Mouse (Mus musculus) midbrain, embryonic 12.5 days (tissue): ENCODE results near the gene Dlgap4. TPM values are rescaled to one million over a fixed set of nuclear protein-coding genes. Genes with fewer than 3 reads are reported as not detected.
"Not testable (repeated sequence)": the region's sequence is repeated elsewhere in the genome, so short reads cannot be mapped to it uniquely, and the experiment has no call there.

Experiments used
- ATAC-seq: fragments of 200-750 bp; cut with Nextera tagmentation; 2 replicates; pipeline ENCODE4 v1.8.0; 2017; ENCODE audit warnings: low read depth, moderate TSS enrichment, moderate library complexity; ENCODE audit not compliant: low FRiP score
- H3K27ac ChIP-seq: fragments of 300-500 bp; sonication (generic); replicated peaks from 2 replicates; pipeline ENCODE4 v1.5.1; 2016; ENCODE audit warnings: mild to moderate bottlenecking
- H3K27me3 ChIP-seq: fragments of 300-500 bp; sonication (generic); 2 replicates; pipeline ENCODE4 v1.6.1; 2016; ENCODE audit warnings: mild to moderate bottlenecking
- H3K36me3 ChIP-seq: fragments of 300-500 bp; sonication (generic); 2 replicates; pipeline ENCODE4 v1.6.1; 2016
- H3K4me1 ChIP-seq: fragments of 300-500 bp; sonication (generic); 2 replicates; pipeline ENCODE4 v1.6.1; 2016
- H3K4me2 ChIP-seq: fragments of 300-500 bp; sonication (generic); replicated peaks from 2 replicates; pipeline ENCODE4 v1.6.1; 2016; ENCODE audit warnings: mild to moderate bottlenecking, moderate library complexity
- H3K4me3 ChIP-seq: fragments of 300-500 bp; sonication (generic); 2 replicates; pipeline ENCODE4 v1.5.1; 2016; ENCODE audit warnings: mild to moderate bottlenecking
- H3K9ac ChIP-seq: fragments of 300-500 bp; sonication (generic); replicated peaks from 2 replicates; pipeline ENCODE4 v1.6.1; 2016; ENCODE audit warnings: mild to moderate bottlenecking, moderate library complexity
- H3K9me3 ChIP-seq: fragments of 300-500 bp; sonication (generic); 2 replicates; pipeline ENCODE4 v1.6.1; 2016; ENCODE audit warnings: mild to moderate bottlenecking
- WGBS: fragments of 180-500 bp; shearing (Covaris S2); methylation state at CpG from one replicate; pipeline ENCODE4 v1.1.7; 2016; 5-methylcytosine and 5-hydroxymethylcytosine counted together
- polyA plus RNA-seq: library from polyadenylated mRNA; unstranded; fragments of >200 nt; fragmentation: Nextera tagmentation; extraction: Ambion mirVana; gene quantifications from 2 replicates; pipeline ENCODE4 v1.2.1, GENCODE M21; 2016

Gene Dlgap4
- polyA plus RNA-seq, 1 experiment from 2014 or later: 190 TPM

DNA sequence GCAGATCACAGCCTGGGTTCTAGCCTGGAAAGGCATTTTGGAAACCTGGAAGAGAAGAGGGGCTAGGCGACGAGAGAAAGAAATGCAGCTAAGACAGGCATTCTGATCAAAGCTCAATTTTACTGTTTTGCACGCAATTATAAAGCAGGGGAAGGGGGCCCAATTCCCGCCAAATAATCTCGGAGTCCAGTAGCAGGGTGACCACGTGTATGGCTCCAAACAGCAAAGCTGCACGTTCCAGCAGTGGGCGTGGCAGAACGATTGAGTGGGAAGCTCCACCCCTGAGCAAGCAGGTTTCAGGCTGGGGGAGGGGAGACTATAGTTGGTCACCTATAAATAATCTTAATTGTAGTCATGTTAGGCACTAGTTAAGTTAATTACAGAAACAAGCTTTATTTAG, 188.6 kb downstream of the Dlgap4 start:
- H3K9me3 ChIP-seq, H3K27me3 ChIP-seq, H3K27ac ChIP-seq, H3K9ac ChIP-seq, ATAC-seq, H3K36me3 ChIP-seq, H3K4me1 ChIP-seq, H3K4me2 ChIP-seq, H3K4me3 ChIP-seq: not testable (repeated sequence)
- 61% methylated on average over 9 of the region's 9 CpGs for WGBS

DNA sequence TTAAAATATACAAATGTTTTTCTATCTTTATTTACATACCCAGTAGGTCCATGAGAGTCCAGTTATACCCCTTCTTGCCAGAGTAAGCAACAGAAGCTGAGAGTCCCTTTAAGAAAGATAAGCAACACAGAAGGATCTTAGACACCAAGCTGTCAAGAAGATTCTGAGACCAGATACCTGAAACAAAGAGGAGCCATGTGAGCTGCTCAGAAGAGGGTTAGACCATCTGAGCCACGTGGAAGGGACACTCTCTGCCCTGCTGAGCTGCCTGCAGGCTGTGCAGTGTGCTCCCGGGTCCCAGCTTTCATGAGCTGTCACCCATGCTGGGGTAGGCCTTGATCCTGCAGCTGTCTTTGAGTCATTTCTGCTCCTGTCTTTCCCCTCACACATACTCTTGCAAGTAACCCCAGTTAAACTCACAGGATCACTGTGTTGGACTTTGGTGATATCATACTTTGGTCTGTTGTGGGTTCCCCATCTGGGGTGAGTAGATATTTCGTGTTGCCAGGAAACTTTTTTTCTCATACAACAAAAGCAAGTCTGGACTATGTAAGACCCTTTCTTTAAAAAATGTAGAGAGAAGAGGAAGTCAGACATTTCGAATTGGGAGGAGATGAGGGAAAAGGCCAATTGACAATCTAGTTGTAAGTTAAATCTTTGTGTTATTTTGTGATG, 190.3 kb downstream of the Dlgap4 start:
- no peak overlapping the region for H3K27ac ChIP-seq
- no peaks in the 10 kb centered on the region for H3K9me3 ChIP-seq
- H3K4me2 ChIP-seq: no peak overlapping the region
- H3K9ac ChIP-seq: no peak overlapping the region
- no peaks in the 10 kb centered on the region for H3K27me3 ChIP-seq
- H3K36me3 ChIP-seq: no peaks in the 10 kb centered on the region
- no peak for ATAC-seq
- WGBS: 61% methylated on average over 4 of the region's 4 CpGs
- H3K4me1 ChIP-seq: no peaks in the 10 kb centered on the region
- no peak overlapping the region for H3K4me3 ChIP-seq

DNA sequence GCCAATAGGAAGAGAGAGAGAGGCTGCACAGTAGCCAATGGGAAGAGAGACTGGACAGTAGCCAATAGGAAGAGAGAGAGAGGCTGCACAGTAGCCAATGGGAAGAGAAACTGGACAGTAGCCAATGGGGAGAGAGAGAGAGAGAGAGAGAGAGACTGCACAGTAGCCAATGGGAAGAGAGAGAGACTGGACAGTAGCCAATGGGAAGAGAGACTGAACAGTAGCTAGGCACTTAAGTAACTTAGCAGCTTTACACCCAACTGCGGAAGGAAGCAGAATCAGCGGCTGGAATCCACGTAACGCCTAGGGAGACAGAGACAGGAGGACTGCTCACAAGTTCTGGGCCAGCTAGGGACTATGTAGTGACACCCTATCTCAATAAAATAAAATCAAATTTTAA, 191.1 kb downstream of the Dlgap4 start:
- no peaks in the 10 kb centered on the region for H3K4me1 ChIP-seq
- H3K27me3 ChIP-seq: no peaks in the 10 kb centered on the region
- H3K4me3 ChIP-seq: no peak overlapping the region
- no peak overlapping the region for H3K27ac ChIP-seq
- H3K9ac ChIP-seq: no peak overlapping the region
- no peaks in the 10 kb centered on the region for H3K9me3 ChIP-seq
- H3K4me2 ChIP-seq: no peak overlapping the region
- WGBS: 96% methylated on average over 4 of the region's 4 CpGs
- H3K36me3 ChIP-seq: no peaks in the 10 kb centered on the region
- ATAC-seq: no peak

DNA sequence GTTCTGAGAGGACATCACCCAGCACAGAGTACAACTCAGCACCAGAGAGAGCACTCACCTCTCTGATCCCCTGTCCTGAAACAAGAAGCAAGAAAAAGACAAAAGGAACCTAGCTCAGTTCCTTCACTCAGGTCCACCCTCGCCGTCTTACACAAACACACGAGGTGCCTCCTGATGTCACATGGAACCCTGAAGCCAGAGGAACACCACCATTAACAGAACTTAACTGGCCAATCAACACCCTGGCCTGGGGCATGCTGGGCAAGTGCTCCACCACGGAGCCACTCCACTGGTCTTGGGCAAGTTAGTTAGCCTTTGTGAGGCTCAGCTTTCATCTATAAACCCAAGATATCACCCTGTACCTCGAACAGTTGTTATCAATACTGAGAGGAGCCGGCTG, 193.4 kb downstream of the Dlgap4 start:
- Histone ChIP-seq H3K4me2 (no peak overlapping the region), H3K27me3 (no peaks in the 10 kb centered on the region), H3K4me3 (no peak overlapping the region), H3K4me1 (no peaks in the 10 kb centered on the region), H3K27ac (no peak overlapping the region), H3K9me3 (no peaks in the 10 kb centered on the region), H3K36me3 (no peaks in the 10 kb centered on the region), H3K9ac (no peak overlapping the region)
- no peak for ATAC-seq
- 79% methylated on average over 6 of the region's 6 CpGs for WGBS

DNA sequence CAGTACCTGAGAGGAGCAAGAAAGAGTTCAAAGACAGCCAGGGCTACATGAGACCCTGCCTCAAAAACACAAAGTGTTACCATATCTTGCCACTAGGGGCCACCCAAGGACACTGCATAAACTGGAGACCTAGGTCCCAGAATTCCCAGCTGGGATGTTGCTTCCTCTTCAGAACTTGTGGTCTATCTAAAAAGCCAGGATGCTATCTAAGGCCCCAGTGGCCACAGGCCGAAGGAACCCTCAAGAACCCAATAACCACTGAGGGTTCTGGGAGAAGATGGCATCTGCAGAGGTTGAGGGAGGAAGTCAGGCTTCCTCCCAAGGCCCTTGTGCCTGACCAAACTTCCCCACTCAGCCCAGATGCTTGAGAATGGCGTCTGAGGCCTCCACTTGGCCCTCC, 196.1 kb downstream of the Dlgap4 start:
- 41% methylated on average over 2 of the region's 2 CpGs for WGBS
- Histone ChIP-seq H3K9me3 (no peaks in the 10 kb centered on the region), H3K4me3 (no peak overlapping the region), H3K36me3 (no peaks in the 10 kb centered on the region), H3K4me1 (peaks cover 10% of the 10 kb centered on the region; the same call in 1 of the 2 replicates), H3K27me3 (no peaks in the 10 kb centered on the region), H3K4me2 (no peak overlapping the region), H3K27ac (no peak overlapping the region), H3K9ac (no peak overlapping the region)
- ATAC-seq: 0 out of 2 replicates have a peak, but pooled peaks have one; percentile 38

DNA sequence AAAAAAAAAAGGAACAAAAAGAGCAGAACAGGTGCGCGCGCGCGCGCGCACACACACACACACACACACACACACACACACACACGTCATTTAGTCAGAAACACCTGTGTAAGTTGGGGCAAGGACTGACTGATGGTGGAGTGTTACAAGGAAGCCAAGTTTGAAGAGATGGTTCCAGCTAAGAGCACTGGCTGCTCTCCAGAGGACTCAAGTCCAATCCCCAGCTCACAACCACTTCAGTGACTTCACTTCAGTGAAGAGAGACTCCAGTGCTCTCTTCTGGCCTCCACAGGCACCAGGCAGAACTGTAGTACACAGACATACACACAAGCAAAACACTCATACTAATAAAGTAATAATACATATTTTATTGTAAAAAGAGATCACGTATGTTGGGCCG, 197.2 kb downstream of the Dlgap4 start:
- no peak overlapping the region for H3K9ac ChIP-seq
- no peak overlapping the region for H3K27ac ChIP-seq
- WGBS: 99% methylated on average over 10 of the region's 10 CpGs
- ATAC-seq: no peak
- no peaks in the 10 kb centered on the region for H3K9me3 ChIP-seq
- no peak overlapping the region for H3K4me3 ChIP-seq
- peaks cover 10% of the 10 kb centered on the region; the same call in 1 of the 2 replicates for H3K4me1 ChIP-seq
- H3K4me2 ChIP-seq: no peak overlapping the region
- no peaks in the 10 kb centered on the region for H3K36me3 ChIP-seq
- no peaks in the 10 kb centered on the region for H3K27me3 ChIP-seq

DNA sequence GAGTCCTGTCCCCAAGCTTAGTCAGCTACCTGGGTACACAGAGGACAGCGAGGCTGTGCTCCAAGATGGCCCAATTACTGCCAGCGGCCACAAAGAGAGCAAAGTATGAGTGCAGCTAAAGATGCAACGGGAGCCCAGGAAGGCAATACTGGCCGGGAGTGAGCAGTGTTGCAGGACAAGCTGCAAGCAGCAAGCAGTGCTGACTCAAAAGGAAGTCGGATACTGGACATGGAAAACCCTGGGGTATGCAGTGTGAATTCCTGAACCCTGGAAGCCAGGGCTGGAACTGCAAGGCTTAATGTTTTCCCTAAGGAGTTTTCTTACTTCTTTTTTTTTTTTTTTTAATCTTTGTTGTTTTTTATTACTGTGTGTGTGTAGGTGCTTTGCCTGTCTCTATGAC, 198.1 kb downstream of the Dlgap4 start:
- 70% methylated on average over 5 of the region's 5 CpGs for WGBS
- Histone ChIP-seq H3K4me2 (no peak overlapping the region), H3K36me3 (no peaks in the 10 kb centered on the region), H3K27ac (no peak overlapping the region), H3K9me3 (no peaks in the 10 kb centered on the region), H3K9ac (no peak overlapping the region), H3K4me1 (peaks cover 10% of the 10 kb centered on the region; the same call in 1 of the 2 replicates), H3K27me3 (no peaks in the 10 kb centered on the region), H3K4me3 (no peak overlapping the region)
- ATAC-seq: no peak

Other genes starting within 250 kb of the Dlgap4 start
- gene Epb41l1, start 192.8 kb upstream of the Dlgap4 start, polyA plus RNA-seq: 6.2 TPM in 2 replicates
- 41.2 and 46.0 TPM in 2 replicates for gene Aar2, start 66.1 kb upstream of the Dlgap4 start, polyA plus RNA-seq
- 107 and 144 TPM in 2 replicates for gene Myl9, start 161.7 kb downstream of the Dlgap4 start, polyA plus RNA-seq
- 75.2 and 76.9 TPM in 2 replicates for gene Tgif2, start 226.3 kb downstream of the Dlgap4 start, polyA plus RNA-seq
- gene 4930518I15Rik, start 244.2 kb downstream of the Dlgap4 start, polyA plus RNA-seq: 11.6 and 12.4 TPM in 2 replicates
- gene Rab5if, start 249.4 kb downstream of the Dlgap4 start, polyA plus RNA-seq: 175 and 176 TPM in 2 replicates